Mouse (Mus musculus) NIH3T3 (cell line): ENCODE measurements around the gene Tcp11l1.
A peak's percentile ranks its signal among the peaks of the same experiment; 100 is the strongest.

Experiments
- DNase-seq: peaks from one replicate; pipeline ENCODE4 v3.0.0-alpha.2; 2012; ENCODE audit warnings: low read depth

The Tcp11l1 gene

DNA sequence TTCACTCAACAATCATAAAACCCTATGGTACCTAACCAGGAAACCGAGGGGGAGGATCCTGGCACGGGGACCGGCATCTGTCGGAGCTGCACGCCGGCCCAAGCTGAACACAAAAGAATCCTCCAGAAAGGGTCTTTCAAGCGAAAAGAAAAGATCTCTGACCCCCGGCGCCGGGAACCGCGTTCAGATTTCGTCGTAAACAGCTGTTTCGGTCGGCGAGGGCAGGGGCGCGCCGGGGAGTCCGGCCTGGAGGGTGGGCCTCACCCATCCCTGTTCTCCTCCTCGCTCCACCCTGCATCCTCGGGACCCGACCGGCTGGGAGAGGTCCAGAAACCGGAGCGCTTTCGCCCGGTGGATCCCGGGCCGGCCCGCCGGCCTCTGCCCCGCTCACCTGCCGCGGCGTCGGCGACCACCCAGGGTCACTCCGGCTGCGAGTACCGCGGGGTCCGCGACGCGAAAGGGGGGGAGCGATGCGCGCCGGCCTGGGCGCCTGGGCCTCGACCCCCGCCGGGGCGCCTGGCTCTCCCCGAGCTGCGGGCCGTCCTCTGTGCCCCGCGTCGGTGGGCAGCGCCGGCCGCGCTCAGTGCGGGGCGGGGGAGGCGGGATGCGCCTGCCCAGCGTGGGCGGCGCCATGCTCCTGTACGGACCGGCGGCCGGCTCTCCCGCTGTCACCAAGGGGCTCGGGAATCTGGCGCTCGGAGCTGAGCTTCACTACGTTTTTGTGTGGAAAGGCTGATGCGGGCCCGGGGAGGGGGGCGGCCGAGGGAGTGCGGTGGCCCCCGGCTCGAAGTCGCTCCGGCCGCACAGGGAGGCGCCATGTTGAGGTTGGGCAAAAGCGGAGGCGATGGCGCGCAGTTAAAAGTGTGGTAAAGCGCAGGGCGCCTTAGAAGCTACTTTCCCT lies at the start of gene Tcp11l1:
Gene Tcp11l1 (minus strand): TSS at position 585 of the 901 bp plus-strand sequence.
- DNase-seq, result peak; percentile 79

DNA sequence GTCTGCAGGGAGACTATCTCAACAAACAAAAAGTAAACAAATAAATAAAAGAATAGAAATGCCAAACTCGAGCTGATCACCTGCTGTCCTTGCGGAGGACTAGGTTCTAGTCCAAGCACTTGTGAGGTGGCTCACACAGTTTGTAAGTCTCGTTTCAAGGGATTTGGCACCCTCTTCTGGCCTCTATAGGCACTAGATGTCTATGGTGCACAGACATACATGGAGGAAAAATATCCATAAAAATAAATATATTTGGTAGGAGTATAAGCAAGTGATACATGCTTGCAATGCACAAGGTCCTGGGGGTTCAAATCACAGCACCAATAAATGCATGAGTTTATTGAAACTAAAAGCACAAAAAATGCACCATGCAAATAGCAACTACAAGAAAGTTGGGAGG lies 38.6 kb upstream of the Tcp11l1 start:
- peak; percentile 73 for DNase-seq

DNA sequence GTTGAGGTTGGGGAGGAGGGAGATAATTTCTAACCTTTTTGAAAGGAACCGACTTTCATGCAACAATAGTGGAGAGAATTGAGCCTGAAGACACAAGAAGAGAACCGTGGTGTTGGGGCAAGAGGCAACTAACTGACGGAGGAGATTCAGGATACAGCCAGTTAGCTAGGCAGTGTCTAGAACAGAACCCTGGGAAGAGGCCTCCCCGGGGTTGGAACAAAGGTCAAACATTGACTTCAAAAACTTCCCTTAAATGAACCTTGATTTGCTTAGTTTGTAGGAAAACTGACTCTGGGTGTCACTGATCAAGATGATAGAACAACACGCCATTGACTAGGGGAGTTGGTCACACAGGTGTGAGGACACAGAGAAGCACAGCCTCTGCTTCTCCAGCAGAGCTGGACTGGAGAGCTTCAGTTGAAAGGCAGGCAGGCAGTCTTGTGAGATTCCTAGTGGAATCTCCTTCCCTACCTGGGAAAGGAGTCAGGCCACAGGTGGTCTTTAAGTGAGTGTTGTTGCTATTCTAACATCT lies 36.7 kb upstream of the Tcp11l1 start:
- no peak for DNase-seq

DNA sequence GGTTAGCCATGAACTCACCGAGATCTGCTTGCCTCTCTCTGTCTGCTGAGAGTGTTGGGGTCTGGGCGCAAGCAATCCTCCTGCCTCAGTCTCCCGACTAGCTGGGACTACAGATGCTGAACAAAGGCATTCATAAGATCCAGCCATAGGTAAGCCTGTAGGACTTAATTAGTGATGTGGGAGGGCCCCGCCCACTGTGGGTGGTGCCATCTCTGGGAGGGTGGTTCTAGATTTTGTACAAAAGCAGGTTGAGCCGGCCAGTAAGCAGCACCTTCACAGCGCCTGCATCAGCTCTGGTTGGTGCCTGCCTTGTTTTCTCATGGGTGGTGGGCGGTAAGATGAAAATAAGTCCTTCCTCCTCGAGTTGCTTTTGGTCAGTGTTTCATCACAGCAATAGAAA lies 34.3 kb upstream of the Tcp11l1 start:
- no peak for DNase-seq

- DNase-seq, result no peak
These were observed 32.0 kb upstream of the Tcp11l1 start for GRCm38 (mm10) chr2:104743971-104744370.

DNA sequence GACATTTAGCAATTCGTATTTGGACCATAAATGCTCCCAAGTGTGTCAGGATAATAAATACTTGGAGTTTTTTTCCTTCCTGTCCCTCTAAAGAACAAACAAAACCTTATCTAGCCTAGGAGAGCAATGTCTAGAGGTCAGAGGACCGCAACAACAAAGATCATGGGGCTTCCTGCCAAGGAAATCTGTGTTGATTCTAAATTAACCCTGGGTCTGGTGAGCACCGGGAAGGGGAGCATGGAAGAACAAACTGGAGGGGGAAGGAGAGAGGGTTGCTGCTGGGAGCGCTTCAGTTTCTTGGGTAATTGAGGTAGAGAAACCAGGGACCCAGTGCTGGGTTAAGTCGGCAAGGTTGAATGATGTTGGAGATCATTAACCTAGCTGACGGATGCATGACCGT lies 31.2 kb upstream of the Tcp11l1 start:
- DNase-seq, result no peak

GRCm38 (mm10) chr2:104742741-104743064 lies 30.7 kb upstream of the Tcp11l1 start, which contains the start of gene Depdc7:
Gene Depdc7, minus strand, starts transcription at chr2:104742878.
- DNase-seq, result peak; percentile 92

GRCm38 (mm10) chr2:104741896-104742740 lies 30.1 kb upstream of the Tcp11l1 start:
- DNase-seq, result no peak

- DNase-seq, result no peak
These were observed 29.2 kb upstream of the Tcp11l1 start for GRCm38 (mm10) chr2:104741015-104741758.

DNA sequence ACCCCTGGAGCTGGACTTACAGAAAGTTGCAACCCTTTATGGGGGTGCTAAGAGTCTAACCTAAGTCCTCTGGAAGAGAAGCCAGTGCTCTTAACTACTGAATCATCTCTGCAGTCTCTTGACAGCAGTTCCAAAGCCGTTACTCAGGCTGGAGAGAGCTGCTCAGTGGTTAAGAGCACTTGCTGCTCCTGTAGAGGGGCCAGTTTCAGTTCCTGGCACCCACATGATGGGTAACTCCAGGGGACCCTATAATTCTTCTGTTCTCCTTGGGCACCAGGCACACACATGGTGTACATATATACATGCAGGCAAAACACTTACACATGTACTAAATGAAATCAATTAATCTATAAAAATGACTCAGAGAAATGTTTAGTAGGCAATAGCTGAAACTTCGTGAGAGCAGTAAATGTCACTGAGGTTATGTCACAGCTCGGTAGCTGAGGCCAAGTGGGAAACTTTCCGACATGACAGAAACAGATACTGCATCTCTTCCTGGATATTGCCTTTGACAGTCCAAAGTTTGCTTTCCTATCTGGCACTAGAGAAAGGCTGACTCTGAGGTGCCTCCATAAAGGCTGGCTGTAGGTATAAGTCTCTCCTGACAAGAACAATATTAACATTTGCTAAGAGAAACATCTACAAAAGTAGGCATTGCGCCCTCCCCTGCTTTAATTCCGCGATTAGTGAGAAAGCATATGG lies 28.4 kb upstream of the Tcp11l1 start:
- DNase-seq, result no peak

DNA sequence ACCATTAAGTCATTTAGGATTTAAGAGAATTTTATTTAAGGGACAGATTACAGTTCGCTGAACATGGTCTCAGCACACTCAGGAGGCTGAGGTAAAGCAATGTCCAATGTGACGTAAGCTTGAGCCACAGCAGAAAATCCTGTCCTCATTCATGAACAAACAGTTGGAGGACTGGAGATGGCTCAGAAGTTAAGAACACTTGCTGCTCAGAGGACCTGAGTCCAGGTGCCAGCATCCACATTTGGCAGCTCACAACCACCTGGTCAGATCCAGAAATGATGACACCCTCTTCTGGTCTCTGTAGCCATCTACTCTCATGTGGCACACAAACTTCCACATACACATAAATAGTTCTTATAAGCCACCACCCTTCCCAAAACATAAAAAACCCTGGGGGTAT lies 27.7 kb upstream of the Tcp11l1 start:
- no peak for DNase-seq

DNA sequence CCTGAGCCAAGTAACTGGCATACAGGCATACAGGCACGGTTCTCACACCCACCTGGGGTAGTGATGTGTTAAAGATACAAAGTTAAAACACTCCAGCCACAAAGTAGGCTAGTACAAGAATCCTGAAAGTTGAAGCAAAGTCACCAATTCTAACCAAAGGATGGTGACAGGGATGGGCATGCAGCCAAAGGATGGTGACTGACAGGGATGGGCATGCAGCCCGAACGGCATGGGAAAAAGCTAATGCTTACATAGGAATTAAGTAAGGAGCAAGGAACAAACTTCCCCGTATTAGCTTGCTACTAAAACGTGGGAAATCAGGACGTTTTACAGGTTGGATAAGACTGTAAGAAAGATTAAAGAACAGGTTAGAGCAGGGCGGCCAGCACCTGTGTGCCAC lies 24.3 kb upstream of the Tcp11l1 start:
- no peak for DNase-seq

- peak; percentile 56 for DNase-seq
These were observed 20.7 kb upstream of the Tcp11l1 start for GRCm38 (mm10) chr2:104732562-104733256.

GRCm38 (mm10) chr2:104732033-104732444 lies 20.1 kb upstream of the Tcp11l1 start:
- peak; percentile 59 for DNase-seq

DNA sequence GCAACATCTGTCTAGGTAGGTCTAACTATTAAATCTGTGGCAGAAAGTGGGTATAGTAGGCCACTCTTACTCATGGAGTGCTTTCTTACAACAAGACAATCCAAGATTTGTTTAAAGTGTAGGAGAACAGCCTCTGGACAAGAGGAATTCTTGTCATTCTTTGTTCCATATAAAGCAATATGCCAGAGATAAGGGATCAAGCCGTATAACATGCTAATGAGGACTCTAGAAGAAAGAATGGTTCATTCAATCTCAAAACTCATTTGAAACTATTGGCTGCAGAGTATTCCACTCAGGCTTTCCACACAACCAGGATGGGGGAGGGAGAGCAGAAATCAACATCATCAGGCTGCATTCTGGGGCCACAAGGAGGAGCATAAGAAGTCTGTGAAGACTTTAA lies 15.4 kb upstream of the Tcp11l1 start:
- no peak for DNase-seq

DNA sequence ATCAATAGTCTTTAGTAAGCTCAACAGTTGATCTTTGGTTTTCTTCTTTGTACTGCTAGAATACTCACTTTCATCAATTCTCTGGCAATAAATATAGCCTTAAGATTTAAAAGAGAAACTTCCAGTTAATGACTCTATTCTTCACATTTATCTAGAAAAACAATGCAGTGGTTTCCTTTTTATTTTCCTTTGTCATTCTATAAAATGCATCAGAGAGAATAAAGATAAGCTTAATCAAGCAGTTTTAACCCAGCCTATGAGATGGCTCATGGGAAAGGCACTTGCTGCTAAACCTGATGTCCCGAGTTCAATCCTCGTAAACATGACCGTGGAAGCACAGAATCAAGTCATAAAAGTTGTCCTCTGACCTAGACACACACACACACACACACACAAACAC lies 10.1 kb upstream of the Tcp11l1 start:
- no peak for DNase-seq

DNA sequence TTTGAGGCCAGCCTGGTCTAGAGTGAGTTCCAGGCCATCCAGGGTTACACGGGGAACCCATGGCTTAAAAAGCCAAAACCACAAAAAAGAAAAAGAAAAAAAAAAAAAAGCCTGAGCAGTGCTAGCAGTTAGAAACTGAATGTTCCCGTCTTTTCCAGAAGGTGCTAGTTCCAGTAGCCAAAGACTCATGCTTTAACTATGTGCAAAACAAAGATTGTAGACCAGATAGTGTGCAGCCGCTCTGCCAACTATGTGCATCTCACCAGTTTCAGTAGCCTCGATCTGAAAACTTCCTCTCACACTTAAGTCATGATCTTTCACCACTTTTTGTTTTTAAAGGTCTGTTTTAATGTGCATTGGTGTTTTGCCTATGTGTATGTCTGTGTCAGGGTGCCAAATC lies 5.9 kb upstream of the Tcp11l1 start:
- peak; percentile 14 for DNase-seq

GRCm38 (mm10) chr2:104717231-104717735 lies 5.3 kb upstream of the Tcp11l1 start:
- DNase-seq, result peak; percentile 71

GRCm38 (mm10) chr2:104716279-104716678 lies 4.3 kb upstream of the Tcp11l1 start, which contains the start of gene Pin1rt1:
Gene Pin1rt1, minus strand, starts transcription at chr2:104716379.
- DNase-seq, result no peak

- no peak for DNase-seq
These were observed 2.3 kb upstream of the Tcp11l1 start for GRCm38 (mm10) chr2:104714254-104714691.

- no peak for DNase-seq
These were observed 479 bp upstream of the Tcp11l1 start for GRCm38 (mm10) chr2:104712486-104712809.
